Mouse (Mus musculus) brain, embryonic 14.5 days (tissue): ENCODE results near the gene Tmem140.

Experiments
- CTCF ChIP-seq: fragments of 200-500 bp; IDR thresholded peaks from 2 replicates; pipeline ENCODE4 v1.5.1; 2012; ENCODE audit warnings: inconsistent platforms, mild to moderate bottlenecking, moderate library complexity, borderline replicate concordance; ENCODE audit not compliant: insufficient read depth, insufficient read length; ENCODE audit errors: extremely low read depth
- POLR2A ChIP-seq: fragments of 200-500 bp; IDR thresholded peaks from 2 replicates; pipeline ENCODE4 v1.6.1; 2012; ENCODE audit warnings: mild to moderate bottlenecking, inconsistent platforms, borderline replicate concordance; ENCODE audit not compliant: poor library complexity, insufficient read depth, insufficient read length, severe bottlenecking; ENCODE audit errors: extremely low read depth

GRCm38 (mm10) chr6:34909631-34910345 lies 46.8 kb downstream of the Tmem140 start:
- TF ChIP-seq POLR2A (no peak), CTCF (no peak)
